Mouse (Mus musculus) skeletal muscle tissue, adult 2 months (tissue): ENCODE measurements around the gene Cd5l.
A peak's percentile ranks its signal among the peaks of the same experiment; 100 is the strongest.

ENCODE experiments used
- DNase-seq: peaks from one replicate; pipeline ENCODE4 v3.0.0-alpha.2; 2012; ENCODE audit warnings: low read depth, low spot score

Cd5l gene

DNA sequence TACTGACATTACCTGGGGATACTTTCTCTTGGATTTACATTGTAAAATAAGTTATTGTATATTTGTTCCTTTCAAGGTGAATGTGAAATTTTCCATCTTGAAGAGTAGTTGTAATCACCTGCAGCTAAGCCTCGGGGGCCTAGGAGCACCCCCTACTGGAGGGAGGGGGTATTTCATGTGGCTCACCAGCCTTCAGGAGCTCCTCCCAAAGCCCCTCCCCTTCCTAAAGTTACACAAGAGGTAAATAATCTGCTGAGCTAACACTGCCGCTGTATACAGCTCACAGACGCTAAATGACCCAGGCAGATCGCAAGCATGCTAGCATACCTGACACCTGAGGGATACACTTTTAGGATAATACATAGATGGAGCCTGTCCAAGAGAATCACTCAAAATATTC is 50.5 kb downstream of the Cd5l start:
- DNase-seq, result peak; percentile 4

DNA sequence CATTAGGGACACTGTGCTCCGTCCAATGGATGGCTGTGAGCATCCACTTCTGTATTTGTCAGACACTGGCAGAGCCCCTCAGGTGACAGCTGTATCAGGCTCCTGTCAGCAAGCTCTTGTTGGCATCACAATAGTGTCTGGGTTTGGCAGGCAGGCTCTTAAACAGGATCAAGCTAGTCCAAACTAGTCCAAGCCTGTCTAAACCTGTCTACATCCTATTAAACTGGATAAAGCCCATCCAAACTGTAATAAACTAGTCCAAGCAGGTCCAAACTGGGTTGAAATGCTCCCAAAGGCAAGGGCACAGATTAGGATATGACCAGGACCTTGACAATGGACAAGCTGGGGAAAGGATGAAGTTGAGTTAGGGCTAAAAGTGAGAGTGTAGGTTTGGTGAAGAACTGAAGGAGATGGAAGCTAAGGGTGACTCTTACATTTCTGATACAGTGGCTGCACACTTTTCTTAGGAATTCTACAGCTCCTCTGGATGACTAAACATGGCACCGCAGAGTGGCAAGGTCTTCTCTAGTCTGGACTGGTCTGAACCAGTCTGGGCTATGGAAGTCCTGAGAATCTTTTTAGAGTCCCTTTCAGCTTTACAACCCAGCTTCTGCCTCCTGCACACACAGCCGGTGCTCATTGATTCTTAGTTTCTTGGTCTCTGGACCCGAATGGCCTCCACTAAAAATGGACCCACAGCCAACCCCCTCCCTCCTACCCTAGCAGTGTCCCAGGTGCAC is 51.7 kb downstream of the Cd5l start:
- DNase-seq, result no peak

GRCm38 (mm10) chr3:87410605-87411004 is 52.9 kb downstream of the Cd5l start:
- no peak for DNase-seq

- DNase-seq, result peak; percentile 19
Observed at GRCm38 (mm10) chr3:87411150-87411549, 53.5 kb downstream of the Cd5l start.

DNA sequence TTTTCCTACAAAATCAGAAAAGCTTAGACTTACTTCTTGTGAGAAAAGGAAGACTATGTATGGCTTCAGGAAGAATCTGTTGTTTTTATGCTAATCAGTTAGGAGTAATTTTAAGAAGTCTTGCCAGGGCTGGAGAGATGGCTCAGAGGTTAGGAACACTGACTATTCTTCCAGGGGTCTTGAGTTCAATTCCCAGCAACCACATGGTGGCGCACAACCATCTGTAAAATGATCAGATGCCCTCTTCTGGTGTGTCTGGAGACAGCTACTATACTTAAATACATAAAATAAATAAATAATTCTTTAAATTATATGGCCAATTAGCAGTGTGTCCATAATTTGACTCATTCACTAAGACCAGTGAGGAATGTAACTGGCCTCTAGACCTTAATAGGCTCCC is 63.0 kb downstream of the Cd5l start:
- no peak for DNase-seq
